ENCODE assay signal across 12 mouse cellular contexts in genomic region chr11:96203182-96203788, GRCm38 (mm10). TPM values are rescaled to one million over a fixed set of nuclear protein-coding genes. Genes with fewer than 3 reads are reported as not detected.
DNase-seq lines count a peak whose midpoint lies in the region; ATAC-seq and TF ChIP-seq lines count a peak whose summit lies in the region.
"Had no signal": no experiment of that assay in that cellular context is flagged by ENCODE, and none has a peak within 500 bp of the region (broad histone marks: within the 10 kb centered on the region; RNA-seq: fewer than 3 reads in every experiment).

No protein-coding gene starts in this region.

- WGBS in hindbrain, embryonic 10.5 days = under 1% methylated on average over 37 of the region's 37 CpGs
- WGBS in hindbrain, postnatal 0 days = under 1% methylated on average over 37 of the region's 37 CpGs
- under 1% methylated on average over 37 of the region's 37 CpGs for WGBS in neural tube, embryonic 15.5 days

- no peaks in the 10 kb centered on the region for H3K9me3 ChIP-seq in hindbrain, embryonic 10.5 days
- peaks cover 3% of the 10 kb centered on the region; the same call in 1 of the 2 replicates for H3K9me3 ChIP-seq in hindbrain, postnatal 0 days (ENCODE audit: low read length)
- H3K9me3 ChIP-seq in neural tube, embryonic 15.5 days (replicated peaks) = no peaks in the 10 kb centered on the region

- DNase-seq in CD4-positive, CD25-positive, alpha-beta regulatory T cell, adult 2 months (ENCODE audit: low read depth, low spot score) = peak; percentile 36
- DNase-seq in hindbrain, embryonic 10.5 days (ENCODE audit: low spot score) = peak; percentile 62
- no peak for DNase-seq in hindbrain, postnatal 0 days (ENCODE audit: low spot score)
- peak; percentile 13 for DNase-seq in thymus, postnatal 4 days
- DNase-seq in thymus, postnatal 10 days (ENCODE audit: low spot score in 2 of 2) = no peak
- DNase-seq in frontal cortex, postnatal 25 days (ENCODE audit: low spot score in 2 of 2) = no peak
- DNase-seq: heart, postnatal 14 days; liver had no signal

- H3K4me3 ChIP-seq in hindbrain, embryonic 10.5 days = no peak overlapping the region
- no peak overlapping the region for H3K4me3 ChIP-seq in hindbrain, postnatal 0 days (ENCODE audit: low read length)
- 0 out of 2 replicates have a peak overlapping the region, but pooled peaks have one; percentile 14 for H3K4me3 ChIP-seq in neural tube, embryonic 15.5 days (replicated peaks)

- H3K27me3 ChIP-seq in hindbrain, embryonic 10.5 days (ENCODE audit: insufficient read depth, poor library complexity, severe bottlenecking) = peaks cover 100% of the 10 kb centered on the region
- peaks cover 96% of the 10 kb centered on the region for H3K27me3 ChIP-seq in hindbrain, postnatal 0 days (ENCODE audit: insufficient read depth, low read length)
- H3K27me3 ChIP-seq in neural tube, embryonic 15.5 days (replicated peaks) = peaks cover 92% of the 10 kb centered on the region

- no peak overlapping the region for H3K27ac ChIP-seq in hindbrain, embryonic 10.5 days
- no peak overlapping the region for H3K27ac ChIP-seq in hindbrain, postnatal 0 days
- H3K27ac ChIP-seq in neural tube, embryonic 15.5 days (replicated peaks) = no peak overlapping the region

- no peaks in the 10 kb centered on the region for H3K36me3 ChIP-seq in hindbrain, embryonic 10.5 days
- no peaks in the 10 kb centered on the region for H3K36me3 ChIP-seq in hindbrain, postnatal 0 days (ENCODE audit: insufficient read depth, low read length)
- H3K36me3 ChIP-seq in neural tube, embryonic 15.5 days = no peaks in the 10 kb centered on the region

- H3K4me1 ChIP-seq in hindbrain, embryonic 10.5 days (replicated peaks) = no peaks in the 10 kb centered on the region
- no peaks in the 10 kb centered on the region for H3K4me1 ChIP-seq in hindbrain, postnatal 0 days (ENCODE audit: insufficient read depth, low read length)
- no peaks in the 10 kb centered on the region for H3K4me1 ChIP-seq in neural tube, embryonic 15.5 days

- H3K9ac ChIP-seq in hindbrain, postnatal 0 days (replicated peaks; ENCODE audit: low read length) = no peak overlapping the region
- H3K9ac ChIP-seq in neural tube, embryonic 15.5 days (replicated peaks) = no peak overlapping the region

- TF ChIP-seq CTCF in hindbrain, postnatal 0 days (IDR thresholded peaks at IDR 0.05; ENCODE audit: low read depth) = no peak

- no peak overlapping the region for H3K4me2 ChIP-seq in hindbrain, postnatal 0 days (ENCODE audit: low read depth, low read length)
- H3K4me2 ChIP-seq in neural tube, embryonic 15.5 days = peak overlapping the region; percentile 15

- ATAC-seq in CD4-positive, CD25-positive, alpha-beta regulatory T cell, adult 4 months = no peak
- no peak for ATAC-seq in hindbrain, postnatal 0 days
- no peak for ATAC-seq in neural tube, embryonic 15.5 days (ENCODE audit: low FRiP score)

RNA-seq across cellular contexts. Expression of gene Hoxb13, which starts 9.2 kb away (rescaled TPM):
- not detected for polyA plus RNA-seq in CD4-positive, CD25-positive, alpha-beta regulatory T cell, adult 4 months (2017; shearing (Covaris generic))
- polyA plus RNA-seq in hindbrain, embryonic 10.5 days (2016; fragmentation: Nextera tagmentation; extraction: Ambion mirVana) = not detected in 2 replicates
- total RNA-seq in hindbrain, postnatal 0 days (2014; rRNA removed) = not detected in 2 replicates
- not detected in 2 replicates for polyA plus RNA-seq in hindbrain, postnatal 0 days (2015; fragmentation: Nextera tagmentation; extraction: Ambion mirVana)
- 0.15 and 1.9 TPM in 2 replicates for polyA plus RNA-seq in neural tube, embryonic 15.5 days (2015; fragmentation: Nextera tagmentation; extraction: Ambion mirVana)
- total RNA-seq: heart, postnatal 14 days had no signal
- polyA plus RNA-seq: embryonic facial prominence, embryonic 11.5 days; large intestine, adult 2 months had no signal

Comparison
In these comparisons a context has a peak if more than half of its experiments do, and no peak if none do; other contexts are left out.
1. DNase-seq: peak in CD4-positive, CD25-positive, alpha-beta regulatory T cell, adult 2 months (single experiment), hindbrain, embryonic 10.5 days (single experiment) and thymus, postnatal 4 days (single experiment); none in hindbrain, postnatal 0 days (single experiment), thymus, postnatal 10 days (0 of 2) and frontal cortex, postnatal 25 days (0 of 2).